Mouse (Mus musculus) hindbrain, embryonic 14.5 days (tissue): Measurements from ENCODE around the gene Med22. TPM values are rescaled to one million over a fixed set of nuclear protein-coding genes. Genes with fewer than 3 reads are reported as not detected.
"Not testable (repeated sequence)": the region's sequence is repeated elsewhere in the genome, so short reads cannot be mapped to it uniquely, and the experiment has no call there.

Experiments used
- ATAC-seq: fragments of 200-750 bp; cut with Nextera tagmentation; 2 replicates; pipeline ENCODE4 v1.8.0; 2017; ENCODE audit warnings: moderate number of reproducible peaks, mild to moderate bottlenecking, moderate TSS enrichment, moderate library complexity; ENCODE audit not compliant: low FRiP score
- DNase-seq: peaks from one replicate; pipeline ENCODE4 v3.0.0-alpha.2; 2015; ENCODE audit warnings: low spot score
- H3K27ac ChIP-seq: fragments of 300-500 bp; sonication (generic); 2 replicates; pipeline ENCODE4 v1.5.1; 2014; ENCODE audit warnings: mild to moderate bottlenecking, moderate library complexity
- H3K27me3 ChIP-seq: fragments of 300-500 bp; sonication (generic); 2 replicates; pipeline ENCODE4 v1.6.1; 2014; ENCODE audit warnings: mild to moderate bottlenecking, low read length, mixed read lengths; ENCODE audit not compliant: control insufficient read depth, insufficient read depth
- H3K36me3 ChIP-seq: fragments of 300-500 bp; sonication (generic); replicated peaks from 2 replicates; pipeline ENCODE4 v1.6.1; 2014; ENCODE audit not compliant: control insufficient read depth, insufficient read depth
- H3K4me1 ChIP-seq: fragments of 300-500 bp; sonication (generic); replicated peaks from 2 replicates; pipeline ENCODE4 v1.6.1; 2014; ENCODE audit warnings: antibody characterized with exemption, low read length, mixed read lengths; ENCODE audit not compliant: control insufficient read depth, insufficient read depth
- H3K4me2 ChIP-seq: fragments of 300-500 bp; sonication (generic); replicated peaks from 2 replicates; pipeline ENCODE4 v1.6.1; 2014; ENCODE audit warnings: mild to moderate bottlenecking, moderate library complexity
- H3K4me3 ChIP-seq: fragments of 300-500 bp; sonication (generic); replicated peaks from 2 replicates; pipeline ENCODE4 v1.5.1; 2014; ENCODE audit warnings: mild to moderate bottlenecking, low read length
- H3K9ac ChIP-seq: fragments of 300-500 bp; sonication (generic); 2 replicates; pipeline ENCODE4 v1.6.1; 2014
- H3K9me3 ChIP-seq: fragments of 300-500 bp; sonication (generic); 2 replicates; pipeline ENCODE4 v1.6.1; 2016; ENCODE audit warnings: low read length; ENCODE audit not compliant: control insufficient read depth
- WGBS: fragments of 180-500 bp; shearing (Covaris S2); extraction: QIAGEN DNeasy Blood & Tissue Kit; methylation state at CpG from one replicate; pipeline ENCODE4 v1.1.7; 2014; 5-methylcytosine and 5-hydroxymethylcytosine counted together
- polyA plus RNA-seq: library from polyadenylated mRNA; unstranded; fragments of >200 nt; fragmentation: Nextera tagmentation; extraction: Ambion mirVana; gene quantifications from 2 replicates; pipeline ENCODE4 v1.2.1, GENCODE M21; 2014

The Med22 gene
- polyA plus RNA-seq, 1 experiment from 2014 or later: 113 TPM

DNA sequence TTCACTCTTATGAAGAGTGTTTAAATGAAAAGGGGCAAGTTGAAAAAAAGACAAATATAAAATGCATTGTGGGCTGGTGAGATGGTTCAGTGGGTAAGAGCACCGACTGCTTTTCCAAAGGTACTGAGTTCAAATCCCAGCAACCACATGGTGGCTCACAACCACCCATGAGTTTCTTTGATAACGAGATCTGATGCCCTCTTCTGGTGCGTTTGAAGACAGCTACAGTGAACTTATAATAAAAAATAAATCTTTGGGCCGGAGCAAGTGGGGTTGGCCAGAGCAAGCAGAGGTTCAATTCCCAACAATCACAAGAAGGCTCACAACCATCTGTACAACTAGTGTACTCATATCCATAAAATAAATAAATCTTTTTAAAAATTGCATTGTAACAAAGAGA, 14.6 kb downstream of the Med22 start:
- ATAC-seq: no peak
- H3K9ac ChIP-seq: no peak overlapping the region
- no peaks in the 10 kb centered on the region for H3K27me3 ChIP-seq
- H3K36me3 ChIP-seq: peaks cover 89% of the 10 kb centered on the region
- no peak for DNase-seq
- no peaks in the 10 kb centered on the region for H3K9me3 ChIP-seq
- no peaks in the 10 kb centered on the region for H3K4me1 ChIP-seq
- no peak overlapping the region for H3K27ac ChIP-seq
- WGBS: 93% methylated on average over 4 of the region's 4 CpGs
- H3K4me3 ChIP-seq: no peak overlapping the region
- H3K4me2 ChIP-seq: no peak overlapping the region

DNA sequence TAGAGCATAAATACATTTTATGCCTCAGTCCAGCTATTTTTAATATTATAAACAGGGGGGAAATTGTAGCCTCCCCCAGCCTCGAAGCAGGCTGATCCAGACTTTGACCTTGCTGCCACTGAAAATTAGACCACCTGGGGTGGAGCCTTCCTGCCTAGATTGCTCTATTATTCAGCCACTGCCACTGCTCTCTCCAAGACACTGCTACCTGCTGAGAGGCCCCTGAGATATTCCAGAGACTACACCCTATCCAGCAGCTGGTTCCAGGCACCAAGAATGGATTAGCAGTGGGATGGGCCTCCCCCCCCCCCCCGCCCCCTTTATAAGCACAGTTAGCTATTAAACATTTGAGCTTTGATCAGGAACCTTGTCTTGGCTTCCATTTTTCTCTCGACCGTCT, 24.3 kb downstream of the Med22 start:
- not testable (repeated sequence) for H3K4me3 ChIP-seq, DNase-seq, H3K9ac ChIP-seq, H3K9me3 ChIP-seq, H3K4me1 ChIP-seq, ATAC-seq, H3K27ac ChIP-seq, H3K27me3 ChIP-seq, H3K4me2 ChIP-seq
- 51% methylated on average over 4 of the region's 4 CpGs for WGBS
- H3K36me3 ChIP-seq: peaks cover 26% of the 10 kb centered on the region

DNA sequence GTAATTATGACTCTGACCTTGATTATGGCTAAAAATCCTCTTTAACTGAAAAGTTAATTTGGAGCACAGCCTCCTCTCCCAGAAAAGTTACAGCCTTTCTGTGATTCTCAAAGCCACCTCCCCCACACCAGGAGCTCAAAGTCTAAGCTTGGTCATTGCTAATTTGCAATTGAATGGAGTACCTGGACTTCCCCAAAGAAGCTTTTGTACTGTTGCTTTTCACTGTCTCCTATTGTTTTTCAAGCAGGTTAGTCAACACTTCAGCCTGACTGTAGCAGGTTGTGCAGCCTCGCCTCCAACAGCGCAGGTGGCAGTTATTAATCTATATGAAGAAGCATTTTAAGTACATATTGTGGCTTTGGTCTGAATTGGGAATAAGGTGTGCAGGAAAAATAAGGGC, 24.9 kb downstream of the Med22 start:
- H3K4me3 ChIP-seq, H3K9ac ChIP-seq, H3K4me1 ChIP-seq, H3K9me3 ChIP-seq, DNase-seq, H3K27ac ChIP-seq, H3K4me2 ChIP-seq, ATAC-seq, H3K27me3 ChIP-seq: not testable (repeated sequence)
- peaks cover 20% of the 10 kb centered on the region for H3K36me3 ChIP-seq
- 78% methylated on average over 2 of the region's 2 CpGs for WGBS

DNA sequence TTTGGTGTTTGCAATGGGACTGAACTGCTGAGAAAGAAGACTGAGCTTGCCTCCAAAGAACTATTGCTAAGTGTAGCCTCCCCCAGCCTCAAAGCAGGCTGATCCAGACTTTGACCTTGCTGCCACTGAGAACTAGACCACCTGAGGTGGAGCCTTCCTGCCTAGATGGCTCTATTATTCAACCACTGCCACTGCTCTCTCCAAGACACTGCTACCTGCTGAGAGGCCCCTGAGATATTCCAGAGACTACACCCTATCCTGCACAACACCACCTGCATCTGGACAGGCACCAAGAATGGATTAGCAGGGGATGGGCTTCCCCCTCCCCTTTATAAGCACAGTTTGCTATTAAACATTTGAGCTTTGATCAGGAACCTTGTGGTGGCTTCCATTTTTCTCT, 31.9 kb downstream of the Med22 start:
- Histone ChIP-seq H3K4me3 (no peak overlapping the region), H3K9me3 (0 out of 2 replicates have a peak, but pooled peaks cover under 1% of the 10 kb centered on the region), H3K9ac (no peak overlapping the region), H3K27me3 (no peaks in the 10 kb centered on the region), H3K27ac (no peak overlapping the region), H3K36me3 (no peaks in the 10 kb centered on the region), H3K4me1 (no peaks in the 10 kb centered on the region), H3K4me2 (no peak overlapping the region)
- ATAC-seq (no peak), DNase-seq (no peak)

- Histone ChIP-seq H3K4me3 (no peak overlapping the region), H3K4me1 (no peaks in the 10 kb centered on the region), H3K4me2 (no peak overlapping the region), H3K9ac (no peak overlapping the region), H3K9me3 (no peaks in the 10 kb centered on the region), H3K27ac (no peak overlapping the region), H3K36me3 (no peaks in the 10 kb centered on the region), H3K27me3 (no peaks in the 10 kb centered on the region)
- 70% methylated on average over 6 of the region's 6 CpGs for WGBS
- ATAC-seq (no peak), DNase-seq (no peak)
Measured at GRCm38 (mm10) chr2:26870666-26871065, 39.8 kb downstream of the Med22 start.

- H3K27ac ChIP-seq: no peak within 1 kb of the TSS
- no peak within 1 kb of the TSS for H3K4me3 ChIP-seq
- WGBS: 71% methylated on average over 3 of the region's 3 CpGs
- DNase-seq (no peak), ATAC-seq (no peak)
- no peak within 1 kb of the TSS for H3K9ac ChIP-seq
- H3K36me3 ChIP-seq: no peaks in the 10 kb centered on the region
- H3K9me3 ChIP-seq: no peaks in the 10 kb centered on the region
- no peak within 1 kb of the TSS for H3K4me2 ChIP-seq
- H3K4me1 ChIP-seq: no peaks in the 10 kb centered on the region
- no peaks in the 10 kb centered on the region for H3K27me3 ChIP-seq
Measured at GRCm38 (mm10) chr2:26864879-26865278, 45.6 kb downstream of the Med22 start, which contains the start of gene Abo. Abo (minus strand) TSS chr2:26864979.

DNA sequence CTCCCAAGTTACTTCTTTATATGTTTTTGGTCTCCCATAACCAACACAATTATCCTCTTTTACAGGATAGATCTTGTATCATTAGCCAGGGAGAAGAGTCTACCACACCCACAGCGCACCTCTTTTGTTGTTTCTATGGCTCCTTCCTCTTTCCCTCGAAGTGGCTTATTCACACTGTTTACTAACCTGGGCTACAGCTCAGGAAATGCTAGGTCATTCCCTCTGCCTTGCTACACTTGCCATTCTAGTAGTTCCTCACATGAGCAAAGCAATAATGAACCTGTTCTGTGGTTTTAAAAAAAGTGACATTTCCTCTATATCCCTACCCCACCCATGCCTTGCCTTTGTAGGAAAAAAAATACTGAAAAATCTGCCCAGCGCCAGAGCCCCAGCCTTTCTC, 47.6 kb downstream of the Med22 start:
- 87% methylated on average over 3 of the region's 3 CpGs for WGBS
- H3K27ac ChIP-seq: no peak overlapping the region
- H3K9ac ChIP-seq: no peak overlapping the region
- H3K4me3 ChIP-seq: no peak overlapping the region
- no peaks in the 10 kb centered on the region for H3K9me3 ChIP-seq
- H3K36me3 ChIP-seq: no peaks in the 10 kb centered on the region
- no peak overlapping the region for H3K4me2 ChIP-seq
- DNase-seq (no peak), ATAC-seq (no peak)
- H3K27me3 ChIP-seq: no peaks in the 10 kb centered on the region
- H3K4me1 ChIP-seq: no peaks in the 10 kb centered on the region

Other genes starting within 250 kb of the Med22 start
- not detected in 2 replicates for gene Lcn4, start 239.4 kb downstream of the Med22 start, polyA plus RNA-seq
- gene Abo, start 45.7 kb downstream of the Med22 start, polyA plus RNA-seq: not detected in 2 replicates
- gene Surf6, start 7.8 kb downstream of the Med22 start, polyA plus RNA-seq: 15.1 and 15.9 TPM in 2 replicates
- gene Rpl7a, start 87 bp upstream of the Med22 start, polyA plus RNA-seq: 439 and 494 TPM in 2 replicates
- 44.1 and 45.2 TPM in 2 replicates for gene Surf2, start 5.7 kb upstream of the Med22 start, polyA plus RNA-seq
- 80.3 and 86.9 TPM in 2 replicates for gene Surf1, start 5.9 kb upstream of the Med22 start, polyA plus RNA-seq
- gene Surf4, start 23.3 kb upstream of the Med22 start, polyA plus RNA-seq: 109 and 117 TPM in 2 replicates
- gene Stkld1, start 23.4 kb upstream of the Med22 start, polyA plus RNA-seq: 0.16 TPM in 1 of 2 replicates, not detected in the other
- 32.6 and 35.8 TPM in 2 replicates for gene Rexo4, start 53.7 kb upstream of the Med22 start, polyA plus RNA-seq
- gene Adamts13, start 62.7 kb upstream of the Med22 start, polyA plus RNA-seq: 0.11 TPM in 1 of 2 replicates, not detected in the other
- gene Cacfd1, start 99.2 kb upstream of the Med22 start, polyA plus RNA-seq: 72.7 and 83.7 TPM in 2 replicates
- gene Slc2a6, start 117.3 kb upstream of the Med22 start, polyA plus RNA-seq: 10.1 and 10.8 TPM in 2 replicates
- 0.32 TPM in 1 of 2 replicates, not detected in the other for gene Mymk, start 161.5 kb upstream of the Med22 start, polyA plus RNA-seq
- 9.1 and 10.0 TPM in 2 replicates for gene Adamtsl2, start 168.7 kb upstream of the Med22 start, polyA plus RNA-seq
- gene Fam163b, start 231.8 kb upstream of the Med22 start, polyA plus RNA-seq: 7.9 and 9.4 TPM in 2 replicates